Mouse (Mus musculus) bone marrow macrophage, adult 2 months (primary cell): ENCODE data around the gene Akap9.

Source experiments
- CTCF ChIP-seq: IDR thresholded peaks from 2 replicates; pipeline ENCODE4 v1.5.1; 2012; ENCODE audit warnings: low read depth, mild to moderate bottlenecking, low read length, moderate library complexity
- POLR2A ChIP-seq: IDR thresholded peaks from 2 replicates; pipeline ENCODE4 v1.6.1; 2012; ENCODE audit warnings: mild to moderate bottlenecking, low read depth, low read length, borderline replicate concordance

DNA sequence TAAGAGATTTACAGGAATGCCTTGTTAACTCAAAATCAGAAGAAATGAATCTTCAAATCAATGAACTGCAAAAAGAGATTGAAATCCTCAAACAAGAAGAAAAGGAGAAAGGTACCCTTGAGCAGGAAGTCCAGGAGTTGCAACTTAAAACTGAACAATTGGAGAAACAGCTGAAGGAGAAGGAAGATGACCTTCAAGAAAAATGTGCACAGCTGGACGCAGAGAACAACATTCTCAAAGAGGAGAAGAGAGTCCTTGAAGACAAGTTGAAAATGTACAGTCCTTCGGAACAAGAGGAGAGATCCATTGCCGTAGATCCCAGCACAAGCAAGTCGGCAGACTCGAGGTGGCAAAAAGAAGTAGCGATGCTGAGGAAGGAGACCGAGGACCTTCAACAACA lies 33.4 kb downstream of the Akap9 start:
- TF ChIP-seq CTCF: no peak
- no peak for TF ChIP-seq POLR2A
